Mouse (Mus musculus) thymus, adult 2 months (tissue): ENCODE measurements around the gene Gtpbp8. TPM values are rescaled to one million over a fixed set of nuclear protein-coding genes. Genes with fewer than 3 reads are reported as not detected.

ENCODE experiments used
- DNase-seq: peaks from one replicate; pipeline ENCODE4 v3.0.0; 2021
- H3K27ac ChIP-seq: fragments of 200-500 bp; 2 replicates; pipeline ENCODE4 v1.5.1; 2012; ENCODE audit warnings: low read length, control low read depth; ENCODE audit not compliant: control insufficient read depth, insufficient read depth
- H3K27me3 ChIP-seq: fragments of 200-500 bp; 2 replicates; pipeline ENCODE4 v1.6.1; 2012; ENCODE audit warnings: mild to moderate bottlenecking, low read length, moderate library complexity, mixed read lengths; ENCODE audit not compliant: control insufficient read depth, insufficient read depth
- H3K36me3 ChIP-seq: fragments of 200-500 bp; 2 replicates; pipeline ENCODE4 v1.6.1; 2012; ENCODE audit warnings: mild to moderate bottlenecking, low read length, moderate library complexity; ENCODE audit not compliant: control insufficient read depth, insufficient read depth
- H3K4me1 ChIP-seq: fragments of 200-500 bp; replicated peaks from 2 replicates; pipeline ENCODE4 v1.6.1; 2012; ENCODE audit warnings: low read length; ENCODE audit not compliant: control insufficient read depth, insufficient read depth
- H3K4me3 ChIP-seq: fragments of 200-500 bp; 2 replicates; pipeline ENCODE4 v1.5.1; 2012; ENCODE audit warnings: mild to moderate bottlenecking, low read length, control low read depth, moderate library complexity; ENCODE audit not compliant: control insufficient read depth, insufficient read depth
- CTCF ChIP-seq: fragments of 200-500 bp; IDR thresholded peaks from 2 replicates; pipeline ENCODE4 v1.5.1; 2012; ENCODE audit warnings: mild to moderate bottlenecking, control low read depth, low read length, moderate library complexity, borderline replicate concordance; ENCODE audit not compliant: control insufficient read depth, poor library complexity, insufficient read depth; ENCODE audit errors: extremely low read depth
- POLR2A ChIP-seq: fragments of 200-500 bp; IDR thresholded peaks from 2 replicates; pipeline ENCODE4 v1.6.1; 2012; ENCODE audit warnings: mild to moderate bottlenecking, low read length, control low read depth, moderate library complexity; ENCODE audit not compliant: control insufficient read depth, poor library complexity, insufficient read depth; ENCODE audit errors: extremely low read depth
- WGBS: fragments of 180-500 bp; shearing (Covaris S2); methylation state at CpG from one replicate; pipeline ENCODE4 v1.1.7; 2018; 5-methylcytosine and 5-hydroxymethylcytosine counted together
- polyA plus RNA-seq: library from polyadenylated mRNA; depleted of rRNA; stranded (reverse); fragments of >200 nt; gene quantifications from 2 replicates; pipeline ENCODE4 v1.2.3, GENCODE M21; 2012

The Gtpbp8 gene
- polyA plus RNA-seq, 1 experiment, result 5.4 TPM

DNA sequence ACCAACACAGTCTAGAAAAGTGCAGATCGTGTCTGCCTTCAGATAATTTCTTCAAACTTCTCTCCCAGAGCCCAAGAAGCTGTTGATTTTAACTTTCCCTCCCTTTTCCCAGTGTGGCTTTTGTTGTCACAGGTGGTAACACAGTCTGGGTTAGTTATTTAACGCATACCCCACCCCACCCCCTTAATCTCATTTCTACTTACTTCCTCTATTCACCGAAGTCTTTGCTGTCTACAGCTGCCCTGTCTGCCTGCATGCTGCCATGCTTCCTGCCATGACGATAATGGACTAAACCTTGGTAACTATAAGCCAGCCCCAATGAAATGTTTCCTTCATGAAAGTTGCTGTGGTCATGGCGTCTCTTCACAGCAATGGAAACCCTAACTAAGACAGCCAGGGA lies 43.9 kb downstream of the Gtpbp8 start:
- H3K4me1 ChIP-seq, result no peaks in the 10 kb centered on the region
- no peak for DNase-seq
- TF ChIP-seq CTCF, result no peak
- no peak for TF ChIP-seq POLR2A
- 7% methylated on average over 5 of the region's 5 CpGs for WGBS
- no peak overlapping the region for H3K27ac ChIP-seq
- H3K4me3 ChIP-seq, result no peak overlapping the region
- no peaks in the 10 kb centered on the region for H3K27me3 ChIP-seq
- no peaks in the 10 kb centered on the region for H3K36me3 ChIP-seq

DNA sequence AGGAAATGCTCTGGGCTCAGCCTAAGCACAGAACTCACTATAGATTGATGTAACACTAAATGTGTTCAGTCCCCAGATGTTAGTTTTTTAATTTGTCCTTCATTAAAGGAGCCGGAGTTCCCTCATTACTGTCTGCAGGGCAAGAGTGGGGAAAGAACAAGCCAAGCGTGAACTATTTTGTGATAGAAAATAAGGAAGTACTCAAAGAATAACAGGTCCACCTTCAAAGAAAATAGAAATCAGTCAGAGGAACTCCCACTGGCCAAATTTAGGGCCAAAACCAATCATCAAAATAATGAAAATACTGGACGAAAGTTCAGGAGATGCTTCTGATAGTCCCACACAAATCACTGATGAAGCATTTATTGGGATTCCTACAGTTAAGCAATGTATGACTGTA lies 45.0 kb downstream of the Gtpbp8 start:
- H3K36me3 ChIP-seq, result no peaks in the 10 kb centered on the region
- no peak overlapping the region for H3K4me3 ChIP-seq
- H3K27ac ChIP-seq, result no peak overlapping the region
- no peaks in the 10 kb centered on the region for H3K4me1 ChIP-seq
- 95% methylated on average over 3 of the region's 3 CpGs for WGBS
- H3K27me3 ChIP-seq, result no peaks in the 10 kb centered on the region
- no peak for DNase-seq
- TF ChIP-seq POLR2A, result no peak
- no peak for TF ChIP-seq CTCF

DNA sequence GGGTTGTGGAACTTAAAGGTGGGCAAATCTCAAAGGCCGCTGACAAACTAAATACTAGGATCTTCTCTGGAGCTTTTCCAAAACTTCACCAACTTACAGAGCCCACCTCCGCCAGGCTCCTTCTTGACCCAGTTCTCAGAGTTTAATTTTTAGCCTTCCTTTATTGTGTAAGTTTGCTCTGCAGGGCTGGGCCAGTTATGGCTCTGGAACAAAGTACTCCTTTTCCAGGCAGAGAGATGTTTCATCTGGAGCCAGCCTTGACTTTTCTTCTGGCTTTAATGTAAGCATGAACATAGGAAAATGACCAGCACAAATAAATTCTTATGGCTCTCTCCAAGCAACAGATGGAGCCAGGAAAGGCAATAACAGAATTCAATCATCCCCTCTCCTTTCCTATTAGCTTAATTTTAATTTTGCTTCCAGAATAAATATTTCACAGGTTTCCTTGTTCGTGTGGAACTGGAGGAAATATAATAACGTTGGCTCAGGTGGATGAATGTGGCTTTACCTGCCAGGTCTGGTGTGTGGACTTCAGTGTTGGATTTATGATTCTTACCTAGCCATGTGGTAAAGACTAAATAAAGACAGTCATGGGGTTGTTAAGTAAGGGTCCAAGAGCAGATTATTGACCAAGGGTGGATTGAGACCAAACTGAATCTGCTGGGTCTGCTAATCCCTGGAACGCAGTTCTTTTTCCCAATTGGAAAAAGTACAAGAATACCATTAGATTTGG lies 48.5 kb downstream of the Gtpbp8 start:
- TF ChIP-seq CTCF (no peak), POLR2A (no peak)
- no peak for DNase-seq
- Histone ChIP-seq H3K27ac (no peak overlapping the region), H3K27me3 (no peaks in the 10 kb centered on the region), H3K36me3 (no peaks in the 10 kb centered on the region), H3K4me1 (no peaks in the 10 kb centered on the region), H3K4me3 (no peak overlapping the region)
- 94% methylated on average over 5 of the region's 5 CpGs for WGBS

DNA sequence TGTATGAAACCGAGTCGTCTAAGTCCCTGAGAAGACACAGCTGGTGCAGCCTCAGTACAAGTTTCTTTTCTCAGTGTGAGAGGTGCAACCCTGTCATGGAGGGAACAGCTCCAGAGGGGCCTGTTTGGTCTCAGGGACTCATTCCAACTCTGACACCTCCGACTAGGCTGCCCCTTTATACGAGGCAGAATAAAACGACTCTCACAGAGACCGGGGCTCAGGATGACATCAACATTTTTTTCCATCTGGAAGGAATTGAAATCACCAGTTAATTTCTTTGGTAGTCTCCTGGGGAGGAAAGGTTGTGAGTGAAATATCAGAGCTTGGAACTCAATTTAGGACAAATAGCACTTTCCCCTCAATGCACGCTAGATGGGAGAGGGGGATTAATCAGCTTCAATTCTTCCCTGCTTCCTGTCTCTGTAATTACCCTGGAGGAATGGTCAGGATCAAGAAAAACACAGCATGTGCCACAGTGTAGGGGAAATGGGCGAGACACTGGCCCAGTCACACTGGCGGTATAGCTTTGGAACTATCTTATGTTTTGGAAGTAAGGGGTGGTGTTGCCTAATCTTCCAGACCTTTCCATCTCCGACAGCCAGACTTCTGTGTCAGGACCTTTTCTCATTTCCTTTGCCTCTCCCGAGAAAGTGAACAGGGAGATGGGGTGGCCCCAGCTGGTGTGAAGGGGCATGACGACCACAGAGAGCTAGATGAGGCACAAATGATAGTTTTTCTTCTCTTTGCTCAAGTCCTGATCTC lies 50.1 kb downstream of the Gtpbp8 start:
- Histone ChIP-seq H3K27ac (no peak overlapping the region), H3K36me3 (no peaks in the 10 kb centered on the region), H3K4me3 (no peak overlapping the region), H3K4me1 (peaks cover 2% of the 10 kb centered on the region; the same call in 1 of the 2 replicates), H3K27me3 (no peaks in the 10 kb centered on the region)
- 87% methylated on average over 12 of the region's 12 CpGs for WGBS
- DNase-seq, result no peak
- no peak for TF ChIP-seq POLR2A
- no peak for TF ChIP-seq CTCF

DNA sequence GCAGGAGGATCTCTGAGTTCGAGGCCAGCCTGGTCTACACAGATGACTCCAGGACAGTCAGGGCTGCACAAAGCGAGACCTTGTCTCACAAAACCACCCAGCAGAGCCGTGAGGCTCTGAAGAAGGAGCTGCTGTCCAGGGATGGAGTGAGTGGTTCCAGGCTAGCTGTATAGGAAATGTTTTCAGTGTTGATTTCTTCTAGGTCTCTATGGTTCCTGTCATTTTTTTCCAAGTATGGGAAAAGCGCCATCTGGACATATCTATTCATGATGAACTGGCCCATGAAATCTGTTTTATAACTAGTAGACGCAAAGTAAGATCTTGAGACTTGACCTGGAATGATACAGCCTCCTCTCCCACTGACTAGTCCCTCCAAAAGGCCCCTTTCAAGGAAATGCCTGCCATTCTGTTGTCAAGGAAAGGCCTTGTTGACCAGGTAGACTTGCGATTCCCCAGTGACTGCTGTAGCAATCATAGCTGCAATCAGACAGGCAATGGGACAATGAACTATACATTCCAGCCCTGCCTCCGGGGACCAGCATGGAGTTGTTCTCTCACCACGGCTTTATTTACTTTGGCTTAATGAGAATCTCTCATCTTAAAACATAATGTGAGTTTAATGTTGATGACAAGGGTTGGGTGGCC lies 50.8 kb downstream of the Gtpbp8 start:
- no peak for DNase-seq
- H3K27me3 ChIP-seq, result no peaks in the 10 kb centered on the region
- no peak for TF ChIP-seq CTCF
- no peak for TF ChIP-seq POLR2A
- H3K4me3 ChIP-seq, result no peak overlapping the region
- no peak overlapping the region for H3K27ac ChIP-seq
- 93% methylated on average over 8 of the region's 8 CpGs for WGBS
- H3K4me1 ChIP-seq, result peaks cover 2% of the 10 kb centered on the region; the same call in 1 of the 2 replicates
- H3K36me3 ChIP-seq, result no peaks in the 10 kb centered on the region

DNA sequence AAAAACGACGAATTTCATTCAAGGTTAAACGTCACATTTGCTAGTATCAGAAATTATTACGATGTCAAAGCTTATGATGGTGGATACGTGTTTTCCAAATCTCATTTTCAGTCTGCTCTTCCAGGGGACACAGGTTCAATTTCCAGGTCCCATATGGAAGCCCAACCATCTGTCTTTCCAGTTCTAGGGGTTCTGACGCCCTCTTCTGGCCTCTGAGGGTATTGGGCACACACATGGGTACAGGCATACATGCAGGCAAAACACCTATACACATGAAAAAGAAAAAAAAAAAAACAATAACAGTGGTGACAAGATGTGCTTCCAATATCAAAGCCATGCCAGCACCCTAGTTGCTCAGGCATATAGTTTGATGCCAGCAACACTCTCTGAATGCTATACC lies 52.5 kb downstream of the Gtpbp8 start:
- Histone ChIP-seq H3K36me3 (no peaks in the 10 kb centered on the region), H3K27me3 (0 out of 2 replicates have a peak, but pooled peaks cover 2% of the 10 kb centered on the region), H3K27ac (no peak overlapping the region), H3K4me1 (peaks cover 2% of the 10 kb centered on the region; the same call in 1 of the 2 replicates), H3K4me3 (no peak overlapping the region)
- no peak for DNase-seq
- WGBS, result 86% methylated on average over 6 of the region's 6 CpGs
- TF ChIP-seq POLR2A (no peak), CTCF (no peak)
